Mouse (Mus musculus) bone marrow macrophage, adult 2 months (primary cell): ENCODE data around the gene Gprin3. TPM values are rescaled to one million over a fixed set of nuclear protein-coding genes. Genes with fewer than 3 reads are reported as not detected.
"Not testable (repeated sequence)": the region's sequence is repeated elsewhere in the genome, so short reads cannot be mapped to it uniquely, and the experiment has no call there.

Experiments
- H3K27ac ChIP-seq: 2 replicates; pipeline ENCODE4 v1.5.1; 2012; ENCODE audit warnings: low read depth, low read length; ENCODE audit not compliant: insufficient read depth
- H3K4me1 ChIP-seq: 2 replicates; pipeline ENCODE4 v1.6.1; 2012; ENCODE audit warnings: low read length; ENCODE audit not compliant: control insufficient read depth, insufficient read depth
- H3K4me3 ChIP-seq: 2 replicates; pipeline ENCODE4 v1.5.1; 2012; ENCODE audit warnings: mild to moderate bottlenecking, low read length, moderate library complexity; ENCODE audit not compliant: insufficient read depth
- CTCF ChIP-seq: IDR thresholded peaks from 2 replicates; pipeline ENCODE4 v1.5.1; 2012; ENCODE audit warnings: low read depth, mild to moderate bottlenecking, low read length, moderate library complexity
- POLR2A ChIP-seq: IDR thresholded peaks from 2 replicates; pipeline ENCODE4 v1.6.1; 2012; ENCODE audit warnings: mild to moderate bottlenecking, low read depth, low read length, borderline replicate concordance
- polyA plus RNA-seq: library from polyadenylated mRNA; stranded (reverse); fragments of >200 nt; gene quantifications from 2 replicates; pipeline ENCODE4 v1.2.4, GENCODE M21; 2012; ENCODE audit not compliant: missing spikeins, insufficient read depth, insufficient read length

Gene Gprin3
- polyA plus RNA-seq, 1 experiment: not detected

GRCm38 (mm10) chr6:59351108-59351789, 74.8 kb downstream of the Gprin3 start:
- Histone ChIP-seq H3K4me1 (no peaks in the 10 kb centered on the region), H3K27ac (no peak overlapping the region), H3K4me3 (no peak overlapping the region)
- no peak for TF ChIP-seq POLR2A
- TF ChIP-seq CTCF: no peak

GRCm38 (mm10) chr6:59348673-59349072, 77.4 kb downstream of the Gprin3 start:
- H3K27ac ChIP-seq: no peak overlapping the region
- TF ChIP-seq CTCF (no peak), POLR2A (no peak)
- H3K4me1 ChIP-seq: no peaks in the 10 kb centered on the region
- H3K4me3 ChIP-seq: no peak overlapping the region

- Histone ChIP-seq H3K4me3 (no peak overlapping the region), H3K4me1 (no peaks in the 10 kb centered on the region), H3K27ac (no peak overlapping the region)
- no peak for TF ChIP-seq CTCF
- TF ChIP-seq POLR2A: no peak
Measured at GRCm38 (mm10) chr6:59341146-59341545, 84.9 kb downstream of the Gprin3 start.

GRCm38 (mm10) chr6:59328297-59328696, 97.8 kb downstream of the Gprin3 start:
- no peak overlapping the region for H3K4me3 ChIP-seq
- TF ChIP-seq POLR2A: no peak
- TF ChIP-seq CTCF: no peak
- no peak overlapping the region for H3K27ac ChIP-seq
- H3K4me1 ChIP-seq: no peaks in the 10 kb centered on the region

GRCm38 (mm10) chr6:59315868-59316267, 110.2 kb downstream of the Gprin3 start:
- no peak overlapping the region for H3K27ac ChIP-seq
- TF ChIP-seq POLR2A (no peak), CTCF (no peak)
- H3K4me1 ChIP-seq: no peaks in the 10 kb centered on the region
- no peak overlapping the region for H3K4me3 ChIP-seq

- H3K4me1 ChIP-seq: no peaks in the 10 kb centered on the region
Measured at GRCm38 (mm10) chr6:59315090-59315489, 111.0 kb downstream of the Gprin3 start.

GRCm38 (mm10) chr6:59313162-59313561, 112.9 kb downstream of the Gprin3 start:
- TF ChIP-seq POLR2A (no peak), CTCF (no peak)
- H3K27ac ChIP-seq: no peak overlapping the region
- H3K4me3 ChIP-seq: no peak overlapping the region
- H3K4me1 ChIP-seq: no peaks in the 10 kb centered on the region

More at GRCm38 (mm10) chr6:59315090-59315489, 111.0 kb downstream of the Gprin3 start:
- TF ChIP-seq CTCF (no peak), POLR2A (no peak)
- Histone ChIP-seq H3K27ac (no peak overlapping the region), H3K4me3 (no peak overlapping the region)

GRCm38 (mm10) chr6:59311241-59311640, 114.9 kb downstream of the Gprin3 start:
- no peak for TF ChIP-seq CTCF
- TF ChIP-seq POLR2A: no peak
- Histone ChIP-seq H3K4me1 (no peaks in the 10 kb centered on the region), H3K4me3 (no peak overlapping the region), H3K27ac (no peak overlapping the region)

GRCm38 (mm10) chr6:59304235-59304942, 121.7 kb downstream of the Gprin3 start:
- H3K4me3 ChIP-seq, H3K4me1 ChIP-seq, H3K27ac ChIP-seq: not testable (repeated sequence)

- TF ChIP-seq POLR2A (no peak), CTCF (no peak)
Measured at GRCm38 (mm10) chr6:59303031-59303430, 123.1 kb downstream of the Gprin3 start.

More at GRCm38 (mm10) chr6:59303031-59303430, 123.1 kb downstream of the Gprin3 start:
- Histone ChIP-seq H3K4me1 (no peaks in the 10 kb centered on the region), H3K27ac (no peak overlapping the region), H3K4me3 (no peak overlapping the region)

Other genes with a start within 250 kb of the Gprin3 start
- 12.6 and 13.6 TPM in 2 replicates for gene Tigd2, start 217.4 kb downstream of the Gprin3 start, polyA plus RNA-seq